Mouse (Mus musculus) cerebellum, adult 2 months (tissue): ENCODE results near the gene Mfsd5. TPM values are rescaled to one million over a fixed set of nuclear protein-coding genes. Genes with fewer than 3 reads are reported as not detected.

Experiments
- DNase-seq, 2 experiments: peaks; one replicate each; pipeline ENCODE4 v3.0.0; 2021
- H3K27ac ChIP-seq: fragments of 200-500 bp; 2 replicates; pipeline ENCODE4 v1.5.1; 2012; ENCODE audit warnings: low read length, control low read depth, inconsistent platforms; ENCODE audit not compliant: insufficient read depth
- H3K27me3 ChIP-seq: fragments of 200-500 bp; 2 replicates; pipeline ENCODE4 v1.6.1; 2012; ENCODE audit warnings: inconsistent platforms, mild to moderate bottlenecking, low read length, moderate library complexity; ENCODE audit not compliant: control insufficient read depth, insufficient read depth
- H3K4me1 ChIP-seq: fragments of 200-500 bp; 2 replicates; pipeline ENCODE4 v1.6.1; 2011; ENCODE audit warnings: low read length; ENCODE audit not compliant: control insufficient read depth, insufficient read depth
- H3K4me3 ChIP-seq: fragments of 200-500 bp; replicated peaks from 2 replicates; pipeline ENCODE3; 2011; ENCODE audit warnings: mild to moderate bottlenecking, low read depth, low read length, control low read depth; ENCODE audit not compliant: insufficient read depth
- CTCF ChIP-seq: fragments of 200-500 bp; IDR thresholded peaks from 2 replicates; pipeline ENCODE4 v1.5.1; 2011; ENCODE audit warnings: low read depth, mild to moderate bottlenecking, control low read depth, low read length, moderate library complexity, borderline replicate concordance; ENCODE audit not compliant: insufficient read depth
- POLR2A ChIP-seq: fragments of 200-500 bp; IDR thresholded peaks from 2 replicates; pipeline ENCODE4 v1.6.1; 2011; ENCODE audit warnings: low read length, control low read depth, borderline replicate concordance; ENCODE audit not compliant: insufficient read depth
- WGBS: fragments of 180-500 bp; shearing (Covaris S2); methylation state at CpG from one replicate; pipeline ENCODE4 v1.1.7; 2018; 5-methylcytosine and 5-hydroxymethylcytosine counted together
- polyA plus RNA-seq: library from polyadenylated mRNA; depleted of rRNA; stranded (reverse); fragments of >200 nt; gene quantifications from 2 replicates; pipeline ENCODE4 v1.2.3, GENCODE M21; 2012

The Mfsd5 gene
- polyA plus RNA-seq, 1 experiment = 62.3 TPM

DNA sequence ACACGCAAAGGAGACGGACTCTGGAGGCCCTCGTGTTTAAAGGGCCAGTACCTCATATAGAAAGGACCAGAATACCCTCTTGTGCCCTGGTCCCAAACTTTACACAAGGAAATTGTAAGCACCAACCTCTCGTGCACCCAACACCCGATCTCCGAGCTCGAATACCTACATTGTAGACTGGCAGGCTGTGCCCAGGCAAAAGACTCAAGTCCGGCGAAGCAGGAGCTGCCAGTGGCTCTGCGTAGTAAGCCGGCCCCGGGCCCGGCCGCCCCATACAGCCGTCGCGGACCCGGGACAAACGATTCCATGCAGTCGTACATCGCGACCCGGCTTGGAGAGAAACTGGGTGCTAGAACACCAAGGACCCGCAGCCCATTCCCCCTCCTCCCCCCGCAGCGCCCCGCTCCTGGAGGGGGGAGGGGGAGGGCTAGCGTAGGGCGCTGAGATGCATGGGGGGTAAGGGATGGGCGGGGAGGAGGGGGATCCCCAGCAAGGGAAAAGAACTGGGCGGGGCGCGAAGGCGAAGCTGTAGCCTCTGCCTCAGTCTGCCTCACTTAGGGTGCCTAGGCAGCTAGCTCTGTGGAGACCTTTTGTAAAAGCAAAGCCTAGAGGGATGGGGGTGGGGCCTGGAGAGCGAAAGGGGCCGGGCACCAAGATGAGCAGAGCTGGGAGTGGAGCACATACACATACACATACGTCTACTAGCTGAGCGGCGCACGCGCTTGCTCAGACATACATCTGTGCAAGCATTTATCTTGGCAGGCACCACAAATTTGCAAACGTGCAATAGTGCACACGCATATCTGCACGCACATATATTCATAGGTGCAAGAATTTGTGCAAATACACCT is 33.1 kb upstream of the Mfsd5 start:
- DNase-seq = peak; percentile 74 to 77
- Histone ChIP-seq H3K27me3 (no peaks in the 10 kb centered on the region), H3K27ac (peak overlapping the region; percentile 67), H3K4me3 (peak overlapping the region; percentile 89), H3K4me1 (no peaks in the 10 kb centered on the region; the same call in none of the 2 replicates)
- no peak for TF ChIP-seq CTCF
- TF ChIP-seq POLR2A = 0 out of 2 replicates have a peak, but pooled peaks have one; percentile 18
- WGBS = under 1% methylated on average over 41 of the region's 44 CpGs

DNA sequence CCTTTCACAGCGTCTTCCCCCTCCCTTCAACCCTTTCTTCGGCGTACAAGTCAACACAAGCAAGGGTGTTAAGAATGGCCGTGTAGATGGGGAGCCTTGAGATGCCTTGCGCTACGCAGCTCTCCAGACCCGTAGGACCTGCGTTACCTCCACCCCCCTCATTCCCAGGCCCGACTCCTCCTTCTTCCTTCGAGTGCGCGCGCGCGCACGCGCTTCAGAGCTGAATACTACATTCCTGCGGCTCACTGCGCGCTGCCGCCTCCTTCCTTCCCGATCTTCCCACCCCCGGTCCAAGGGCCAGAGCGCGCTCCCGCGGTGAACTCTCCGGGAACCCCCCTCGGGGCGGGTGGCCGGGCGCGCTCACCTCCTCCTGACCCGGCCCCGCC is 32.4 kb upstream of the Mfsd5 start:
- under 1% methylated on average over 35 of the region's 35 CpGs for WGBS
- H3K4me3 ChIP-seq = peak overlapping the region; percentile 89
- peak; percentile 91 to 92 for DNase-seq
- TF ChIP-seq CTCF = no peak
- TF ChIP-seq POLR2A = peak; percentile 78
- peak overlapping the region; percentile 67 for H3K27ac ChIP-seq
- no peaks in the 10 kb centered on the region; the same call in none of the 2 replicates for H3K4me1 ChIP-seq
- no peaks in the 10 kb centered on the region for H3K27me3 ChIP-seq

DNA sequence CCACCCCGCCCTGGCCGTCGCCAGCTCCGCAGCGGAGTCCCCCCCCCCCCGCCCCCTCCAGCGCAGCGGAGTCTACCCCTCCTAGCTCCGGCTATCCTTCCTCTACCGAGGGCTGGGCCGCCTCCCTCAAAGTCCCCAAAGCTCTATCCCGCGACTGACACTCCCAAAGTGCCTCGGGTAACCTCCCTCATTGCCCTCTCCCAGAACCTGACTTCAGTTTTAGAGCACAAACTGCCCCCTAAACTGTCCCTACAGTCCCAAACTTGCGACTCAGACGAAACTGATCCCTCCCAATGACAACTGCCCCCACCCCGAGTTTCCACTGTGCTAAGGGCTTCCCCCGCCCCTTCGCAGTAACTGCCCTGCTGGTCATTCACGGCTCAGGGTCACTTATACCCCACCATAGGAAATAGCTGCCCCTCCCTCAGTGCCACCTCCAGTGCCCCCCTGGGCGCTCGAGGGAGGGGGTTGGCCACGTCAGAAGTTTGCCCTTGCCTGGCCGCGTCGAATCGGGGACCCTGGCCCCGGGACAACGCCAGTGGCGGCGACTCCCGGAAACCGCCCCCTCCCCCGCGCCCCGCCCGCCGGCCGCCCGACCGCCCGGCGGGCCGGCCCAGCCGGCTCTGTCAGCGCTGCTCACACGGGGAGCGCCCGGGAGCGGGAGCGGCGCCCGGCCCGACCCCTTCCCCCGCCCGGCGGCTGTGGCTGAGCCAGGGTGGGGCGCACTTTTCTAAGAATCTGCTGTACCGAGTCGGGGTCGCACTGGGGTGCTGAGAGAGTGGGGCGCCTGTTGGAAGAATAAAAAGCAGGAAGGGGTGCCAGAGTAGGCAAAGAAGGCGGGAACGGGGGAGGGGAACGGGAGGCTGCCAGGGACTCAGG is 31.8 kb upstream of the Mfsd5 start:
- 2% methylated on average over 60 of the region's 65 CpGs for WGBS
- TF ChIP-seq POLR2A (no peak), CTCF (no peak)
- peak; percentile 47 to 56 for DNase-seq

DNA sequence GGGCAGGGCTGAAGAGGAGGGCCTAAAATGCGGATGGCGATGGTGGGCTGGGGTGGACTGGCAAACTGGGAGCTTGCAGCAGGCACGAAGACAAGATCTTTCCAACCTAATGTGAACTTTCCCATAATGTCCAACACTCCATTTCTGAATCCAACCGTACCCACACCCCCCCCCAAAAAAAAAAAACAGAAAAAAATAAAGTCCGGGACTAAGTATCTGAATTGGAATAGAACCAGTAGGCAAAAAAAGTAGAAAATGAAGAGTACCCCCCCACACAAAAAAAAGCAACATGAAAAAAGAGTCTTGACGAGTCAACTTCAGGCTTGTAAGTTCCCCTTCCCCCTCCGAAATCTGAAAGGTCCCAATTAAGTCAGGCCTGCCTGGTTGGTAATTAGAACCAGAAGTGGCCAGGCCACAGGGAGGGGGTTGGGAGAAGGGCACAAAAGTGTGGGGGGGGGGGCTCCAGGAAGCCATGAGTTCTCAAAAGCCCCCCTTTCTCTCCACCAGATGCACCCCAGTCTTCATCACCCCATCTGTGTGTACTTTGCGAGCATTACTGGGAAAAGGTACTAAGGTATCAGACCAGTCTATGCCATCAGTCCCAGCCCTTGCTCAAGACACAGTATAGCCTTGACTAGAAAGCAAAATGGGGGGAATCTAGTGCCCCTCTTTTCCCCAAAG is 31.0 kb upstream of the Mfsd5 start:
- H3K27me3 ChIP-seq = no peaks in the 10 kb centered on the region
- no peak for DNase-seq
- WGBS = 48% methylated on average over 8 of the region's 8 CpGs
- H3K4me1 ChIP-seq = no peaks in the 10 kb centered on the region; the same call in none of the 2 replicates
- no peak overlapping the region for H3K27ac ChIP-seq
- peak overlapping the region; percentile 27 for H3K4me3 ChIP-seq
- no peak for TF ChIP-seq POLR2A
- no peak for TF ChIP-seq CTCF

More for the DNA sequence above, 31.8 kb upstream of the Mfsd5 start:
- no peaks in the 10 kb centered on the region for H3K27me3 ChIP-seq
- H3K27ac ChIP-seq = no peak overlapping the region
- no peaks in the 10 kb centered on the region; the same call in none of the 2 replicates for H3K4me1 ChIP-seq
- peak overlapping the region; percentile 89 for H3K4me3 ChIP-seq

DNA sequence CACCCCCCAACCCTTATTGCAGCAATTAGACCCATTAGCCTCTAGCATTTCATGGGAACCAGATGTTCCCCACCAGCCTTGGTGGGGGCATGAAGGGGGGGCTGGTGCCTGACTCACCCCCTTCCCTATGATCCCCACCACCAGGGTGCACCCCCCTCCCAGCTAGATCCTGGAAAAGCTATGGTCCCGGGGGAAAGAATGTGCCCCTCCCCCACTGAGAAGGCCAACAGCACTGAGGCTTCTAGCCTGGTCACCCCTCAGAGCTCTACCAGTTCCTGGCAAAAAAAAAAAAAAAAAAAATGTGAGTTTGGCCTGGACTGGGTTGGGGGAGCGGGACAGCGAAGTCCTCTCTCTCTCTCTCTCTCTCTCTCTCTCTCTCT is 30.5 kb upstream of the Mfsd5 start:
- no peak for DNase-seq
- Histone ChIP-seq H3K27me3 (no peaks in the 10 kb centered on the region), H3K4me1 (no peaks in the 10 kb centered on the region; the same call in none of the 2 replicates), H3K4me3 (no peak overlapping the region), H3K27ac (no peak overlapping the region)
- no peak for TF ChIP-seq POLR2A
- 65% methylated on average over 3 of the region's 3 CpGs for WGBS

DNA sequence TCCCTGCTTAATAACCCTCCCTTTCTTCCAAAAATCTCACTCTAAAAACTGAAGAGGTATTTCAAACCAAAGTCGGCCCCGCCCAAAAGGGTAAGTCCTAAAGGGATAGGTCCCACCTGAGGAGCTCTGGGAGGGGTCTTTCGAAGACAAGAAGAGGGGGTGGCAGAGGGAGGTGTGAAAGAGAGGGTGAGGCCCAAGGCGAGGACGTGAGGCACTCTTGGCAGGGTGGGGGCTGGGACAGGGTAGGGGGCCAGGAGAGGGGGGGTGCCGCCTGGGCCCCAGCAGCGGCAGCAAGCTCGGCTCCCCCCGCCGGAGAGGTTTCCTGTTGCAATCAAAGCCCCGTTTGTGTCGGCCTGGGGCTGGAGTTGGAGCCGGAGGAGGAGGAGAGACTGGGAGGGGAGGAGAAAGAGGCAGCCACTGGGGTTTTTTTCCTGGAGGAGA is 30.0 kb upstream of the Mfsd5 start:
- Histone ChIP-seq H3K4me3 (no peak overlapping the region), H3K4me1 (no peaks in the 10 kb centered on the region; the same call in 1 of the 2 replicates), H3K27me3 (no peaks in the 10 kb centered on the region), H3K27ac (no peak overlapping the region)
- DNase-seq = no peak
- 25% methylated on average over 13 of the region's 13 CpGs for WGBS
- TF ChIP-seq POLR2A = no peak
- TF ChIP-seq CTCF = no peak

DNA sequence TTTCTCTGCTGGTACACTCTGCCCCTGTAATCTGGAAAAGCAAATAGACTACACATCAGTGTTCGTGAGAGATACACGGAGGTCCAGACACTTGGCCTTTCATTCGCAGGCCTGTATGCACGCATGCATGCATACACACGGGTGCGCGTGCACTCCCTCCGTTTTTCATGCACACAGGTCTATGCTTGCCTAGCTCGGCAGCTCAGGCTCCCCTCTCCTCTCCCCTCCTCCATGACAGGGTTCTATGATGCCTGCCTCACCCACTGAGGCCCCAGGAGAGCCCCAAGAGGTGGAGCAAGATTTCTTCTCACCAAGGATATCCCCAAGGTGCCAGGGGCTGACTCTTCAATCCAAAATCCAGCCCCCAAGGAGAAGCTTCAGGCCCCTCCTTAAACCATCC is 29.3 kb upstream of the Mfsd5 start:
- TF ChIP-seq POLR2A (no peak), CTCF (no peak)
- H3K4me1 ChIP-seq = no peaks in the 10 kb centered on the region; the same call in 1 of the 2 replicates
- no peaks in the 10 kb centered on the region for H3K27me3 ChIP-seq
- DNase-seq = no peak
- H3K4me3 ChIP-seq = no peak overlapping the region
- WGBS = 67% methylated on average over 9 of the region's 9 CpGs
- no peak overlapping the region for H3K27ac ChIP-seq

DNA sequence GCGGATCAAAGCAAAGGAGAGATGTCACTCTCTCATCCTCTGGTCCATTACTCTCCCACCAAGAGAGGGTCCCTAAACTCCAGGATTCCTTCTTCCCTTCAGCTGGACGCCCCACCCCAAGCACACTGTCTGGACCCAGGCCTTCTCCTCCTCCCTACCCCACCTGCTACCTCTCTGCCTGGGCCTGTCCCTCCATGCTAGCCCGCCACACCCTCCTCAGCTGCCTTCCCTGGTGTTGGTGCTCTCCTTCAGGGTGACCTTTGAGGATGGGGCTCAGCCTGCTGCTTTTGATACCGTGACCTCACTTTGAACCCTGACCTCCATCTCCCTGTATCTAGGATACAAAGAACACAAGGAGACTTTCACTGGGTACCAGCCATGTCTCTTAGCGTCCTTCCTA is 28.7 kb upstream of the Mfsd5 start:
- 63% methylated on average over 5 of the region's 5 CpGs for WGBS
- TF ChIP-seq POLR2A (no peak), CTCF (no peak)
- Histone ChIP-seq H3K27me3 (no peaks in the 10 kb centered on the region), H3K27ac (no peak overlapping the region), H3K4me1 (no peaks in the 10 kb centered on the region), H3K4me3 (no peak overlapping the region)
- DNase-seq = no peak
